Mouse (Mus musculus): ENCODE measurements at regions not wholly inside any gene's neighbourhood (a gene's known extent, or its start where the extent isn't known, plus 50 kb on each side); places are given as distances from the start of the nearest gene placed in this dataset.

DNA sequence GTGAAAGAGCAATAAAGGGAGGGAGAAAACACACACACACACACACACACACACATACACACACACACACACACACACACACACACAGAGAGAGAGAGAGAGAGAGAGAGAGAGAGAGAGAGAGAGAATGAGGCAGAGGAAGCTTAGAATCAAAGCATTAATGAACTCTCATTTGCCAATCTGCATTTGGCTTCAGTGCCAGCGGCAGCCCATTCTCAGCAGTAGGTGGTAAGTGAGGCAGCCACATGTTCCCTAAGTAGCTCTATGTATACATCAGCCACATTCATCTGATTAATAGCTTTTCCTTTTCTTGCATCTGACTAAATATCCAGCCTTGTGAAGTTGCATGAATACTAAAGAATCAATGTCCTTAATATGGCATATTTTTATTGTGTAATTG lies 443.4 kb upstream of the Ubash3b start:
- TF ChIP-seq CTCF (IDR thresholded peaks at IDR 0.05; ENCODE audit: insufficient read depth, low read depth, low read length) (no peak), POLR2A (IDR thresholded peaks at IDR 0.05; ENCODE audit: insufficient read depth, low read depth, low read length) (no peak)
- WGBS, result 50% methylated on average over 1 of the region's 1 CpGs
- H3K27ac ChIP-seq (ENCODE audit: insufficient read depth, low read depth, low read length), result no peak overlapping the region
- peaks cover 4% of the 10 kb centered on the region; the same call in 1 of the 2 replicates for H3K4me1 ChIP-seq (ENCODE audit: control insufficient read depth, insufficient read depth, low read length)
- no peak overlapping the region for H3K4me3 ChIP-seq (ENCODE audit: insufficient read depth, low read depth, low read length)

DNA sequence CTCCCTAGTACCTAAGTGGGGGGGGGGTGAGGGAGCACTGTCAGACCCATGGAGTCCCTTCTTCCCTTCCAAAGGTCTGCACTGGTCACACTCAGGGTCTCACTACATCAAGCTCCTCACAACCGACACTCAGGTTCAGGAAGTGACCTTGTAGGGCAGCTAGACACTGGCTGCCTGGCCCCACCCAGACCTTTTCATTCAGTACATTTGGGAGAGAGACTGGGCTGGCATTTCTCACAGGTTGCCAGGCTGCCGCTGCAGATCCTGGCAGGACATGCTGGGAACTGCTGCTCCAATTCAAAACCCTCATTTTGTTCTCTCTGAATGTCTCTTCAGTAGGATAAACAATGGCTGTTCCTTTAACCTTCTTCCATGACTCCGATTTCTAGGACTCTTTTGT lies 439.3 kb upstream of the Ubash3b start:
- TF ChIP-seq POLR2A (IDR thresholded peaks at IDR 0.05; ENCODE audit: insufficient read depth, low read depth, low read length), result no peak
- no peak for TF ChIP-seq CTCF (IDR thresholded peaks at IDR 0.05; ENCODE audit: insufficient read depth, low read depth, low read length)
- Histone ChIP-seq H3K27ac (ENCODE audit: insufficient read depth, low read depth, low read length) (0 out of 2 replicates have a peak overlapping the region, but pooled peaks have one; percentile 1), H3K4me3 (ENCODE audit: insufficient read depth, low read depth, low read length) (no peak overlapping the region), H3K4me1 (ENCODE audit: control insufficient read depth, insufficient read depth, low read length) (peaks cover 4% of the 10 kb centered on the region; the same call in 1 of the 2 replicates)
- 62% methylated on average over 3 of the region's 3 CpGs for WGBS

DNA sequence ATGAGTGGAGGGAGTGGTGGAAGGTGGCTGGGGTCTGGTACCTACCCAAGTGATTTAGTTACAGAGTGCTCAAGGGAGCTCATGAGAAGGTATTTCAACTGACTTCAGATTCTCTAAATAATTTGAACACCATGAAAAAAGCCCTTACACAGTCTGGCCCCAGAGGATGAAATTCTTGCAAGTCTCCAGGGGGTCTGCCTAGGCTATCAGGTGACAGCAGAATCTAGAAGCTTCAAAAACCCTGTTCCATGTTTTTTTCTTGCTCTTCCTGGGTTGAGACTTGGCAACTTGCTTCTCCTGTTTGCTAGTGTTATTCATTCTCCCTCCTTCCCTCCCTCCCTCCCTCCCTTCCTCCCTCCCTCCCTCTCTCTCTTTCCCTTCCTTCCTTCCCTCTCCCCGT lies 438.4 kb upstream of the Ubash3b start:
- no peak for TF ChIP-seq CTCF (IDR thresholded peaks at IDR 0.05; ENCODE audit: insufficient read depth, low read depth, low read length)
- no peak for TF ChIP-seq POLR2A (IDR thresholded peaks at IDR 0.05; ENCODE audit: insufficient read depth, low read depth, low read length)
- H3K27ac ChIP-seq (ENCODE audit: insufficient read depth, low read depth, low read length), result no peak overlapping the region

DNA sequence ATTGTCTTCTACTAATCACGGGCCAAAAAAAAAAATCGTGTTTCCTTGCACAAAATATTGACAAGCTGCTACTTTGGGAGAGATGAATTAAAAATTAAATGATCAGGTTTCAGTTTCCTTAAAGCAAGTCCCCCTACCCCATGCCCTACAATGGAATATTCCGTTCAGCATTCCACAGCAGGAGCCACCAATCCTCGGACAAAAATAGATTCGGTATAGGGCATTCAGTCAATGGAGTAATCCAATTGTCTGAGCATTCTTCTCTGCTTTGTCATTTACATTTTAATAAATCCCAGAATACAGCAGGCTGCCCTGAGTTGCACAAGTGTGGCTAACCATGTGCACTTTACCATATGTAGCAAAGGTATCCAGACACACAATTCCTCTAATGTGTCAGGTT lies 434.3 kb upstream of the Ubash3b start:
- Histone ChIP-seq H3K4me3 (ENCODE audit: insufficient read depth, low read depth, low read length) (no peak overlapping the region), H3K27ac (ENCODE audit: insufficient read depth, low read depth, low read length) (no peak overlapping the region; the same call in 1 of the 2 replicates), H3K4me1 (ENCODE audit: control insufficient read depth, insufficient read depth, low read length) (peaks cover 2% of the 10 kb centered on the region; the same call in 1 of the 2 replicates)
- 20% methylated on average over 5 of the region's 5 CpGs for WGBS
- TF ChIP-seq CTCF (IDR thresholded peaks at IDR 0.05; ENCODE audit: insufficient read depth, low read depth, low read length) (no peak), POLR2A (IDR thresholded peaks at IDR 0.05; ENCODE audit: insufficient read depth, low read depth, low read length) (no peak)

More for the DNA sequence above, 438.4 kb upstream of the Ubash3b start:
- H3K4me1 ChIP-seq (ENCODE audit: control insufficient read depth, insufficient read depth, low read length), result peaks cover 4% of the 10 kb centered on the region; the same call in 1 of the 2 replicates
- H3K4me3 ChIP-seq (ENCODE audit: insufficient read depth, low read depth, low read length), result no peak overlapping the region
- WGBS, result 55% methylated on average over 1 of the region's 1 CpGs

DNA sequence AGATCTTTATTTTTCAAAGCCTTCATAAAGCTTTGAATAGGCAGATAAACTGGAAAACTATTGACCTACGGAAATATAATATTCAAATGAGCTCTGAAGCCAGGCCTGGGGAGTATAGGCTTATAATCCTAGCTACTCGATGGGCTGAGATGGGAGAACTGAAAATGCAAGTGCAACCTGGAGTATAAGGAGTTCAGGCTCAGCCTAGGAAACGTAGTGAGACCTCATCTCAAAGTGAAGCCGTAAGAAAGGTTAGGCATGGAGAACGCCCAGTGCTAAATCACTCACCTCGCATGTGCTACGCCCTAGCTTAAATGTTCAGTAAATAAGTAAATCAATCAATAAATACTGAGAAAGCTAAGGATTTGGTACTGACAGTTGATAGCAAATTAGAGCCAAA lies 432.5 kb upstream of the Ubash3b start:
- Histone ChIP-seq H3K4me1 (ENCODE audit: control insufficient read depth, insufficient read depth, low read length) (peaks cover 3% of the 10 kb centered on the region), H3K27ac (ENCODE audit: insufficient read depth, low read depth, low read length) (no peak overlapping the region), H3K4me3 (ENCODE audit: insufficient read depth, low read depth, low read length) (no peak overlapping the region)
- 88% methylated on average over 7 of the region's 7 CpGs for WGBS
- no peak for TF ChIP-seq CTCF (IDR thresholded peaks at IDR 0.05; ENCODE audit: insufficient read depth, low read depth, low read length)
- TF ChIP-seq POLR2A (IDR thresholded peaks at IDR 0.05; ENCODE audit: insufficient read depth, low read depth, low read length), result no peak

DNA sequence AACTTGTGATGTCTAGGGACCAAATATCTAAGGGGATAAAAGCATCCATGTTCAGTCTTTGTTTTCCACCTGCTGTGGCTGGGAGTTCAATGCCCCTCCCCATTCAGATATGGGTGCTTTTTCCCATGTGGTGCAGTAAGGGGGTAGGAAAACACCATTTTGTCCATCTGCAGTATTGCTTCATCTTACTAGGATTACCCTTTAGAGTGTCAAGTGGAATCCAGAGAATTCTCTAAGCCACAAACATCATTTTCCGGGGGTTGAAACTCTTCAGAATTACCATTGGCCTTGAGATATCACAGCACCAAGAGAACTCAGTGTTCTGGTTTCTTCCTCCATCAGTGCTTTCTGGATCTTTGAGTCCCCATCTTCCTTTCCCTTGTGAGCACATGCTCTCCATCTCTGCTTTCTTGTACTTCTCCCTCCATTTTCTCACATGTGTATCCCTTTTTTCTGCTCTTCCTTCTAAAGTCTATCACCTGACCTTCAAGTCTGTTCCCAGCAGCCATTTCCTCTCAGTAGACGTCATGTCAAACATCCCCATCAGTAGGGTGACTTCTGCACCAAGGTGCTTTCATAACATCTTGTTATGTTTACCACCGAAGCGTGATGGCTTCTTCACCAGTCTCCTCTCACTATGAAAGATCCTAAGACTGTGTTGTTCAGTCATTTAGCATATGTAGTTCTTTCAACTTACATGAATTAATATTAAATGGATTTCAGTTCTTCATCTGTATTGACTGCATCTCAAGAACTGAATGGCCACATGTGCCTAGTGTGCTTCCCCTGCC lies 431.6 kb upstream of the Ubash3b start:
- Histone ChIP-seq H3K27ac (ENCODE audit: insufficient read depth, low read depth, low read length) (no peak overlapping the region), H3K4me3 (ENCODE audit: insufficient read depth, low read depth, low read length) (no peak overlapping the region), H3K4me1 (ENCODE audit: control insufficient read depth, insufficient read depth, low read length) (peaks cover 3% of the 10 kb centered on the region)
- 89% methylated on average over 4 of the region's 4 CpGs for WGBS
- no peak for TF ChIP-seq POLR2A (IDR thresholded peaks at IDR 0.05; ENCODE audit: insufficient read depth, low read depth, low read length)
- no peak for TF ChIP-seq CTCF (IDR thresholded peaks at IDR 0.05; ENCODE audit: insufficient read depth, low read depth, low read length)

DNA sequence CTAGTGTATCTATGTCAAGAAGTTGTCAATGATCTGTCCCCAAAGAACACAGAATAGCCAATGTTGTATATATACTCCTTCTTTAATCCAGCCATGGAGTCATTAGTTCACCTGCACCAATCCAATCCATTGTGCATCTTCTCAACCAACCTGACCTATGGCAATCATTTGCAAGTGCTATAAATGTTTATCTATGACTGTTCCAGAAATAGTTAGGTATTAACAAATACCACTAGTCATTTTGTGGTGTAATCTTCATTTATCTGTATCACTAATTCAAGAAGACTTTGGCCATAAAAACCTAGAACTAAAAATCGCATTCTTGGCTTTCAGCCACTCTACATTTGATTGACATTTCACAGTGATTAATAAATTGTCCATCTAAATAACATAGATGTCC lies 430.6 kb upstream of the Ubash3b start:
- Histone ChIP-seq H3K4me1 (ENCODE audit: control insufficient read depth, insufficient read depth, low read length) (peaks cover 5% of the 10 kb centered on the region), H3K4me3 (ENCODE audit: insufficient read depth, low read depth, low read length) (no peak overlapping the region), H3K27ac (ENCODE audit: insufficient read depth, low read depth, low read length) (no peak overlapping the region)
- TF ChIP-seq CTCF (IDR thresholded peaks at IDR 0.05; ENCODE audit: insufficient read depth, low read depth, low read length) (no peak), POLR2A (IDR thresholded peaks at IDR 0.05; ENCODE audit: insufficient read depth, low read depth, low read length) (no peak)
- 96% methylated on average over 1 of the region's 1 CpGs for WGBS

DNA sequence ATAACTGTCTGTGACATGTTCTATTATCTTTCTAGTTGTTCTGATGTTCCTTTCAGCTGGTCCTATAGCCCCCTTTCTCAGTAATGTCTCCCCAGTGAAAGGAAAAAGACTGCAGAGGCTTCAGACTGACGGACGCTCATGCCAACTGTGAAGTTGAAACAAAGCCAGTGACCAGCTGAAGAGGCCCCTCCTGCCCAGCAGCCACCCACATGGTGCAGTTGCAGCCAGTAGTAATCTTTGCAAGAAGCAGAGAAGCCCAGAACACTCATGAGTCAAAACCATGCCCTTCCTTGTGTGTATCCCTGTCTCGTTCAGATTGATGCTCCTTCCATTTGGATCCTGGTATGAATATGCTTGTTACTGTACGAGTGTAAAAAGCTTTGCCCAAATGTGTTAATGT lies 428.7 kb upstream of the Ubash3b start:
- TF ChIP-seq CTCF (IDR thresholded peaks at IDR 0.05; ENCODE audit: insufficient read depth, low read depth, low read length), result no peak
- no peak for TF ChIP-seq POLR2A (IDR thresholded peaks at IDR 0.05; ENCODE audit: insufficient read depth, low read depth, low read length)
- H3K27ac ChIP-seq (ENCODE audit: insufficient read depth, low read depth, low read length), result no peak overlapping the region
- H3K4me1 ChIP-seq (ENCODE audit: control insufficient read depth, insufficient read depth, low read length), result peaks cover 5% of the 10 kb centered on the region
- no peak overlapping the region for H3K4me3 ChIP-seq (ENCODE audit: insufficient read depth, low read depth, low read length)
- WGBS, result 63% methylated on average over 4 of the region's 4 CpGs
